Mouse (Mus musculus) kidney, adult 18-20 months (tissue): ENCODE data around the gene Col5a2.
A peak's percentile ranks its signal among the peaks of the same experiment; 100 is the strongest.
"Not testable (repeated sequence)": the region's sequence is repeated elsewhere in the genome, so short reads cannot be mapped to it uniquely, and the experiment has no call there.

Experiments
- DNase-seq: peaks from one replicate; pipeline ENCODE4 v3.0.0; 2021

Col5a2 gene

DNA sequence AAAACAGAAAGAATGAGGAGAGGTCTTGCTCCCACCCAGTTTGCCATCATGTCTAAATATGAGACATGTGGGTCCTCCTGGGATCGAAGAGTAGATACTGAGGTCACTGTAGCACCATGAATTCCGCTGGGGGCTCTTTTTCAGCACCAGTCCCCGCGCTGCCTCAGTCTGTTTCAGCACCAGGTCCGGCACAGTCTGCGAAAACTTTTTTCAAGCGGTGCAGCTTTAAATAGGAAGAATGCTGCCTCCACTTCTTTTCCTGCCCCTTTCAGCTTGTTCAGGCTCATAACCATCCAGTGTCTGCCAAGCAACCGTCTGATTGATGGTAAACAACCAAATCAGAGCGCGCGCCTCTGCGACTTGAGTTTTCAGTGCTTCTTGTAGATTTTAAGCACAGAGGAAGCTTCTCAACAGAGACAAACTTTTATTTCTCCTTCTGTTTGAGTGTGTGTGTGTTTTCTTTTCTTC is at the start of gene Col5a2:
Col5a2 (minus strand) TSS at position 418 of the 468 bp plus-strand sequence.
- DNase-seq, result peak; percentile 49

DNA sequence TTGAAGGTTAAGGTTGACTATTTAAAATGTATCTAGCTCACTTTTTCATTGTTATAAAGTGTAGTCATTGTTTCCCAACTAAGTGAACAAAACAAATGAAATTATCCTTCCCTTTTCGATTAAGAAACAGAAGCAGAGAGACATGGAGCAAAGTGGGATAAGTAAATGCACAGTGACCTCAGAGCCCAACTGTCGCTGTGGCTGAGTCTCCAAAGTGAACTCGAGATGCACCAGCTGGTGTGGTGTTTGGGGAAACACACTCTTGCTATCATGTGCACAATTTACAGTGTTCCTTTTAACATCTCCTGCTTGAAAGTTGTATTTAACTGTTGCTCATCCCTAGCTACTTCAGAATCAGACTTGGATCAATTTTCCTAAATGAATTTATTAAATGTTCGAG is 47.4 kb upstream of the Col5a2 start:
- no peak for DNase-seq

DNA sequence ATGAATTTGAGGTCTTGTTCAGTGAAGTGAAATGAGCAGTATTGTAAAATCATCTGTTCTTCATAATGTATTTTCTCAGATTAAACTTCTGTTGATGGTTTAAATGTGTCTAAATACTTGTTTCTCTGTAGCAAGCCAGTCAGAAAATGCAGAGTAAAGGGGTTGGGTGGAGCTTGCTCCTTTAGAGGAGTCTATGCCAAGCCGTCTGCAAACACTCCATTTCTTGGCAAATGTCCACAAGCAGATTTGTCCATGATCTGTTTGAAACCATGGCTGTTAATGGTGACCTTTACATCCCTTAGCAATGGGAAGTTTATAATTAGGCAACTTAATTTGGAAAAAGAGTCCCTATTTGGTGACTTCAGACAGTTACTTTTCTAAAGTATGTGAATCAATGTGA is 38.8 kb upstream of the Col5a2 start:
- no peak for DNase-seq

DNA sequence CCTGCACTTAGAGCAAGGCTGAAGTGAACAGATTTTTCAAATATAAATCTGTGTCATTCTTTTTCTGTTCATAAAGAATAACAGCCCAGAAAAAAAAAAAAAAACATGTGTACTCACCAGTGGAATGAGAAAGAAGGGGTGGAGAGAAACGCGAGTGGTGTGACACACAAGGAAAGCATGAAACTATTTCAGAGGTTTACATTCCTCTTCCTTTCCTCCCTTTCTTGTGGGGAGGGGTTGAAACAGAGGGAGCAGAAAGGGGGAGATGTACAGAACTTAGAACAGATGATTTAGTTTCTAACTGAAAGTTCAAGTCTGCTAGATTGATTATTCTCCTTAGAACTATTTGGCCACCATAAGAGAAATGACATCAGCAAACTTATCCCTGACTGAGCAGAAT is 38.1 kb upstream of the Col5a2 start:
- no peak for DNase-seq

DNA sequence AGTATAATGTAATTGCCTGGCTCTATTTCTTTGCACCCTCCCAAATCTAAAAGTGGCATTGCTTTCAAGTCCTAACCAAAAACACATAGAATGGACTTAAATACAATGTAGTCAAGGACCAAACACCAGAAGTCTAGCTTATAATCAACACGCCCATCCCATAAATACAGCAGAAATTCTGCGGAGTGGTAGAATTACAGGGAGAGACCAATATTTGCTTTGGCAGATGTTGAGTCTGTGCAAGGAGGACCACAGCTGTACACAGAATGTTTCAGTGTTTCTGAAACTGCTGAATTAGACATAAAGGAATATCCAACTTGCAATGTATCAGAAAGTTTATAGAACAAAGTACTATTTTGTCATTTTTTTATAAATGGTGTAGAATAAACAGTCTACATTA is 28.4 kb upstream of the Col5a2 start:
- DNase-seq, result no peak

DNA sequence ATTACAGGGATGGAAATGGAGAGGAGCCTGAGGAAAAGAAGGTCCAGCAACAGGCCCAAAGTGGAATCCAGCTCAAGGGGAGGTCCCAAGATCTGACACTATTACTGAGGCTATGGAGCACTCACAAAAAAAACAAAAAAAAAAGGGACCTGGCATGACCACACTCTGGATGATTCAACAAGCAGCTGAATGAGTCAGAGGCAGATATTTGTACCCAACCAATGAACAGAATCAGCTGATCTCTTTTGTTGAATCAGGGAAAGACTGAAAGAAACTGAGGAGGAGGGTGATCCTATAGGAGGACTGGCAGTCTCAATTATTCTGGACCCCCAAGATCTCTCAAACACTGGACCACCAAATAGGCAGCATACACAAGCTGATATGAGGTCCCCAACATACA is 24.4 kb upstream of the Col5a2 start:
- DNase-seq, result not testable (repeated sequence)

DNA sequence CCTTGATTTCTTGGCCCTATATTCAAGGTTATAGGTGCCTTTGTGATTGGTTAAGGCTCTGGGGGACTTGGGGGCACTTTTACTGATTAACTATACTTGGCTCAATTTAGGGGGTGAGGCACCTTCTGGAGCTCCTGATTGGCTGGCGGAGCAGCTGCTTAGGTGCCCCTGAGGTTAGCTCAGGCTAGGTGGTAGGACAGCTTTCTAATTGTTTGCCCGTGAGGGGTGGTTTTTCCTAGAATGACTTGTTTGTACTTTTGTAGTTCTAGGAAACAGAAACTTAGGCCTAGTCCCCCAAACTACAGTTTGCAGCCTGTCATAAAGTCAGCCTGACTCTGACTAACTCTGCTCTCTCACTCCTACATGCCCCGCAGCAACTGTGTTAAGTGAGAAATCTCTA is 20.5 kb upstream of the Col5a2 start:
- DNase-seq, result peak; percentile 17

DNA sequence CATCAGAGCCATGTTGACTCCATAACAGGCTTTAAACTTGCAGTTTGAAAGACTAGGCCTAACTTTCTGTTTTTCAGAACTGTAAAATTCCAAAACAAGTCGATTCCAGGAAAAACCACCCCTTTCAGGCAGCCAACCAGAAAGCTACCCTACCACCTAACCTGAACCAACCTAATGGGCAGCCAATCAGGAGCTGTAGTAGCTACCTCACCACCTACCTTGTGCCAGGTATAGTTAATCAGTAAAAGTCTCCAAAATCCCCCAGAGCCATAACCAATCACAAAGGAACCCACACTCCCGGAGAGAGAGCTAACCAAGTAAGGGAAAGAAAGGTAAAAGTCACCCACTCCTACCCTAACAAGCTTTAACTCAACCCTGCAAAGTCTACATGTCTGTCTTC is 18.4 kb upstream of the Col5a2 start:
- DNase-seq, result no peak

DNA sequence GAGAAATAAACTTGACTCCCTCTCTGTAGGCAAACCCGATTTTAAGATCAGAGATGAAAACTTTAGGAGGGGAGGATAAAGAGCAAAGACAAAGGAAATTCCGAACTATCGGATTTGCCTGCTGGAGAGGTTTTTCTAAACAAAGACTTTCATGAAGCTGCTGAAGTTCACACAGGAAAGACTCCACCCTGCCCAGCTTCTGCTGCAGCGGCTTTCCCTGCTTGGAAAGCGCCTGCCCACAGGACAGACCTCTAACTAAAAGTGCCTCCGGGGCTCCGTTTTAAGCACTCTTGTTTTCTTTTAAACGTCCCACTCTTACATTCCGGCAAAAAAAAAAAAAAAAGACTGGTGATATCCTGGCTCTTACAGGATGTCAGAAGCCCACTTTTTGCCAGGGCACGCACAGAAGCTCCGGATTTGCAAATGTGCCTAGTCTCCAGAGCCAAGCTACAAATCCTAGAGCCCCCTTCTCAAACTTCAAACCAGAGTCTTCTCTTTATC is 791 bp downstream of the Col5a2 start:
- no peak for DNase-seq

DNA sequence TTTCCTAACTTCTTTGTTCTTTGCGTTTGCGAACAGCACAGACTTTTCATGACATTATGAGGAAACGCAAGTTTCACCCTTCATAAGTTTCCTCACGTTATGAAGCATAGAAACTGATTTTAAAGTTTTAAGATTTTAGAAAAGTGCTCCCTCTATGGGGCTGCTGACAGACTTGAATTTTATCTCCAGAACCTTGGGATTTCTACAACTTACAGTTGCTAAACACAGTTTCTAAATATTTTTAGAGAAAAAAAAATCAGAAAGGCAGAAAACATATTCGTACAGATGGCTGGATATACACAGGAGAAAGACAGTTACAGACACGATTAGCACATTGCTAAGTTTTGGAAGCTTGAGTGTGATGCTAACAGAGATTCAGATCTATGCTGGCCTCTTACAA is 1.6 kb downstream of the Col5a2 start:
- DNase-seq, result no peak

DNA sequence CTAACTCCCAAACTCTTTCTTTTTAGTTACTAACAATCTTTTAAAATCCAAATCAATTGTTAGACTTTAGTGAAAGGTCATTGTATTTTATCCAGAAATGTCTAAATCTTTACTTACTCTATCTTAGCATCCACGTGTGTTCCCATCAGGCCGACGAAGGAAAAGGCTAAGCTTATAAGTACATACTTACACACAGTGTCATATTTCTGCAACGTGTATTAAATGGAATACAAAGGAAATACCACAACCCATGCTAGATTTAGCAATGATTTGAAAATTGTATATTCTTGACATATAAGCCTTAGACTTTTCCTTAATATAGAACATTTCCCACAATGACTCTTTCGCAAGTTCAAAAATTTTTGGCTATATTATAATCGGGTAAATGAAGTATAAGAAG is 2.6 kb downstream of the Col5a2 start:
- DNase-seq, result no peak

DNA sequence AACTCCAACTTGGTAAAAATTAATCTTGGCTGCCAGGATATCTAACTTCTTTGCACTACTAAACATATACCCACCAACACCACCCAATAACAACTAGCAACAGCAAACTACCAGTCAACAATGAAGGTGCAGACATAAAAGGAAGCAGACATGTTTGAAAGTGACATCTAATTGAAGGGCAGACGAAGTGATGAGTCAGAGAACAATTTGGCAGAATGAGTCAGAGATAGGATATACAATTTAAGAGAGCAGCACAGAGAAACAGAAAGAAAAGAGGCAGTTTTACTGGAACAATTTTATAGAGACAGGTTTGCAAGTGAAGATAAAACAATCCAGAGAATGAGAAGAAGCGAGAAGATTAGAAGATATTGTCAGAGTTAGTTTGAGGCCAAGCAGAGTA is 8.1 kb downstream of the Col5a2 start:
- DNase-seq, result no peak

DNA sequence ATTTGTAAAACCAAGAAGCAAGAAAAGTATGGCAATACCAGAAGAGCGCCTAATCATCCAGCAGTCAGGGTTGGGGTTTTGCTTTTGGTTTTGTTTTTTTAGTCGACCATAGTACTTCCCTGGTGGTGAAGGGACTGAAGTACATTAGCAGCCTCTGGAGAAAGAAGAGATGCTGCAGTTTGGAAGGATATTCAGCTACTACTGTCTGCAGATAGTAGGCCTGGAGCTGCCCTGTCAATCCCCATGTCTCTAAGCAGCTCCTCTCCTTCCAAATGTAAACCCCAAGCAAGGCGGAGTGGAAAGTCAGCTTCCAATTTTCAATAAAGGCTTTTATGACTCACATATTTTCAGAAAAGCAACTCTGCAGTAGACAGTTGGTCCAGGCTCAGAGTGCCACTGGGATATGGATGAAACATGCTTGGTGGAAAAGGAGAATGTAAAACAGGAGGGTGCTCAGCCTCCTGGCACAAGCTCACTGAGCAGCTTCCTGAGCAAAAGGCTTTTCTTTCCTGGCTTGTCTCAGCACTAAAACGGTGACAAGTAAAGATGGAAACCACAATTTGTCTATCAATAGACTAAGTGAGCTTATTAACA is 10.9 kb downstream of the Col5a2 start:
- no peak for DNase-seq

DNA sequence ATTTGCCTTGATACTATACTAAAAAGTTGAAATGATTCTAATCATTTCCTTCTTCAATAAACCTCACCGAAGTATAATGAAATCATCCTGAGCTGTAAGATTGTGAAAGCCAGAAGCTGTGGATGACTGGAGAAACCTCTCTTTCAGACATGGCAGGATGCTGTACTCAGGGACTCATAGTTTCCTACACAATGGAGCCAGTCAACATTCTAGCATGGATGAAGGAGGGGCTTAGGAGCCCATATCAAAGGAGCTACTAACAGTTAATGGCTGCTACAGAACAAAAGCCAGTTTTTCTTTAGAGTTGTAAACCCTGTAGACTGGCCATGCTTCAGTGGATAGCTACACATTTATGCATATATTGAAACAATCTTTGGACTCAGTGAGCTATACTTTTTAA is 12.6 kb downstream of the Col5a2 start:
- DNase-seq, result no peak

DNA sequence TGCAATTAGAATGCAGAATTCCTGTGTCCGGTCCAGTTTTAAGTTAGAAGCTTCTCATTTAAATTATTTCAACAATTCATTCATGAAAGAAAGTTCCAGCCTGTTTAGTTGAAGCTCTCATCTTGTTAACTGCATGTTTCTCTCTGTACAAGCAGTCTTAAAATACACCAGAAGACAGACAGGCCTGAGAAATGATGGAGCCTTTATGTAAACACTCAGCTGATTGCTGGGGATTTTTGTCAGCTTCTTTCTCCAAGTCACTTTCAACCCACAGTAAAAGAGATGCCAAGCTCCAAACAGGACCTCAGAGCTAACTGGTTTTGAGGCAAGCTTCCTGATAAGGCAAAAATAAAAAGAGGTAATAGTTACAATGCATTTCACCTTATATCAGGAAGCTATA is 14.8 kb downstream of the Col5a2 start:
- no peak for DNase-seq

DNA sequence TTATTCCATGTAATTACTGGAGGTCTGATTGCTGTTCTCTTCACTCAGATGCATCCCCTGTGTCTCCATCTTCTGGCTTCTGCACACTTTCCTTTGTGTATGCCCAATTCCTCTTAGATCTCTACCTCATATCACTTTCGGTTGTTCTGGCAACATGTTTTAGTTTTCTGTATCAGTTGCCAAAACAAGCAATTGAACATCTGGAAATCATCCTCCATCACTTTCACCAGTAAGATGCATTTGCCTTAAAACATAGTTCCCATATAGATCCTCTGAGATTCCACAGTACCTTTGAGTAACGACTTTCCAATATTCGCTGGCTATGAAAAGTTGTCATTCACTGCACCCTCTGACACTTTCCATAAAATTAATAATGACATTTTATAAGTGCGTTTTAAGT is 20.1 kb downstream of the Col5a2 start:
- DNase-seq, result no peak

DNA sequence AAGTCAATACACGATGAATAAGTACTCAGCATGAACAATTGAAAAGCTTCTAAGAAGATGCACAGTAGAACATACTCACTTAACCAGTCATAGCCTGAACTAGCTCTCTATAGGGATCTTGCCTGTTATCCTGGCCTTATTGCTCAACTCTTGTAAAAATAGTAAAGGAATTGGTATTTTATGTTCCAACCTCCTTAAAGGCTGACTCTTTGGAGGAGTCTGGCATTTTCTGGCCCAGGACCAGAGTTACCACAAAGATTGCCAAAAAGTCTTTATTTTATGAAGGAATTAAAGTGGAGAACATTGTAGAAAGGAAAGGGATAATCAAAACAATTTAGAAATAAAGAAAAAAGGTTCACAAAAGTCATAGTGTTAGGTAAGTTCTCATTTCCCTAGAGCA is 21.2 kb downstream of the Col5a2 start:
- DNase-seq, result no peak

DNA sequence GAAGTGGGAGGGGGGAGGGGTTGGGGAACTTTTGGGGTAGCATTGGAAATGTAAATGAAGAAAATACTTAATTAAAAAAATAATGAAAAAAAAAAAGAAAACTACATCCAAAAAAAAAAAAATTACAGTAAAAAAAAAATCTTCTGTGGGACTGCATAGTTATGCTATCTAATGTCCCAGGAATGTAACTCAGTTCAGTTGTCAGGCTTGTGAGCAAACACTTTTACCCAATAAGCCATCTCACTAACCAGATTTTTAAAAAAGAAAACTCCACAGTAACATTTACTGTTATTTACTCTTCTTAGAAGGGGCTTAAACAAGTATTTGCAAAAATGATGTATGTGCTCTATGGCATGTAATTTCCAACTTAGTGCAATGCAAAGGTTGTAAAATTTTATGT is 24.0 kb downstream of the Col5a2 start:
- DNase-seq, result no peak

DNA sequence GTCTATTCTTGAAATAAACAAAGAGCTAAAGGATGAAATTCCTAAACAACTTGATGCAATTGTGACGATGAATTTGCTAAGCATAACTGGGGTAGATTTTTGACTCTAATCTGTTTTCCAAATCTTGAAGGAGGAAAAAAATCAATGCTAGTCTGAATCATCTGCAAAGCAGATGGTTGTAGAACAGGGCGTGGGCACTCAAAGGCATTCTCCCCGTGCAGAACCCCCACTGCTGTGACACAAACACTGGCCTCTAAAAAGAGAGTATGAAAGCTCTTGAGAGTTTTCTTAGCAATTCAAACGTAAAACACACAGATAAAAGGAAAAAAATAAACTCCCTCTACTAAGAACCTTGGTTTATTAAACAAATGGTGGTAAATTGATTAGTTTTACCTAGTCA is 30.3 kb downstream of the Col5a2 start:
- no peak for DNase-seq

DNA sequence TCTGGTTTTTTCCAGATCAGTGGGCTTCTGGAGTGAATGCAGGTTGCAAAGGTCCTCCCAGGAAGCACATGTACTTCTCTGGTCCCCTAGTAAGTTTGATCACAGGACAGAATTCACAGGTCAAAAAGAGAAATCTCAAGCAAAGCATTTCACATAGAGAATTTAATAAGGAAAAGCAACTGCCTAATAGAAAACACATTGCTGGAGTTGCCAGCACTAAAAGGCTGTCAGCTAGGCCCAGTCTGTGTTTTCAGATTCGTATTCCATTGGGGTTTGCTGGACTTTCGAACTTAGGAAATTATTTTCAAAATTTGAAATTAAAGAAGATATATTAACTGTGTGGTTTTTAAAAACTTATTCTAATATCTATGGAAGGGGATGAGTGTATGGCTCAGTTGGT is 42.3 kb downstream of the Col5a2 start:
- no peak for DNase-seq

DNA sequence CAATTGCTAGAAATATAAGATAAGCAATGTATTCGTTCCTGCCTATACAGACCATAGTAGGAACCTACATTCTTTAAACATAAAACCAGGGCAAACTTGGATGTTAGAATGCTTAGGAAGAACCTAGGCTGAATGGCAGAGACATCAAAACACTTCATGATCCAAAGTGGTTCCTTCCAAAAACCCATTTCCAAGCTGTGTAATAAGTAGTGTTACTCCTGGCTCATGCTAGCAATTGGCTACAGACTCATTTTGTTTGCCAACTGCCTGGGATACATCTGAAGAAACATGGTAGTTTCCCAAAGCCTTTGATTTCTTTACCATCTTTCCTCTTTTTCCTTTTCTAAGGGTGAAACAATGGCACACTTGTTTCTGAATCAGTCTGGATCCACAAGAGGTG is 47.3 kb downstream of the Col5a2 start:
- DNase-seq, result no peak

DNA sequence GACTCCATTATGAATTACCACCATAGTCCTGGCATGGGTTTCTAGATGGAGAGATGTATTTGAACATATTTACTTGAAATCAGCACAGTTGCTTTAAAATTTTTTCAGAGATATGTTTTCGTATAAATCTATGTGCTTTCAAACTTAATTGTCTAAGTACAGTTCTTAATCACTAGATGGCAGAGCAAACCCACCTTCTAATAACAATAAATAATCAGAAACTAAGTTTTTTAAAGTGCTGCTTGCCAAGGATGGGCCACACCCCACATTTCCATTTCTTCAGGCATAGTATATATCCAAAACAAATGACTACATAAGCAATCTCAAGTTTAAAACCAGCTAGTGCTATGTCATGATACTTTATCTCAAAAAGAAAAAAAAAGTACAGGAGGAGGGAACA is 54.2 kb downstream of the Col5a2 start:
- DNase-seq, result no peak

DNA sequence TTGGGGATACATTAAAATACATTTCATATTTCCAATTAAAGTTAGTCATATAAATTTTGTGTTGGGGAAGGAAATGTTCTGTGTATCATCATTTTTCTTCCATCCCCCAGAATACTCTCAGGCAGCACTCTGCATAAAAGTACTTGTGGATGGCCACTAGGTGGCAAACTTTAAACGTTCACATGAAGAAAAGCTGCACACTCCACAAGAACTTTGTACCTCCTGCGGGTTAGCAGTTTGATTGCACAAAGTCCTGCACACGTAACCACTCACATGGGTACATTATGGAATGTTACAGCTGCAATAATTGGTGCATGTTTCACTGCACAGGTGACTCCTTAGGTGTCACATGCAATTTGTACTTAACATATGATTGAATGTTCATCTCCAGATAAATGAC is 71.2 kb downstream of the Col5a2 start:
- DNase-seq, result peak; percentile 7

DNA sequence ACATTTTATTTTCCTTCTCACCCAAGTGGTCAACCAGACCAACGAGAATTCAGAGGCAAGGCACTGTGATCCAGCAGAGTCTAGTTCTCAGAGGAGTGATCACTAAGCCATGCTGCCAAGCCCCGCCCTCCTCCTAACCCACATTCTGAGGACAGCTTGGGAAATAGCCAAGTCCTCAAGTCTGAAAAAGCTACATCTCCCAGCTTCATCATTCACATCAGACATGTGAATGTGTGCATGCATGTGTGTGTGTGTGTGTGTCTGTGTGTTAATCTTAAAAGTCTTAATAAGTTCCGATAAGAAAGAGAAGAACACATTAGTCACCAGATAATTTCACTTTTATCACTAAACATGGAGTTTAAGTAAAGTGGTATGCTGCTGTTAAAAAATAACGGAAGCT is 72.6 kb downstream of the Col5a2 start:
- DNase-seq, result peak; percentile 21

DNA sequence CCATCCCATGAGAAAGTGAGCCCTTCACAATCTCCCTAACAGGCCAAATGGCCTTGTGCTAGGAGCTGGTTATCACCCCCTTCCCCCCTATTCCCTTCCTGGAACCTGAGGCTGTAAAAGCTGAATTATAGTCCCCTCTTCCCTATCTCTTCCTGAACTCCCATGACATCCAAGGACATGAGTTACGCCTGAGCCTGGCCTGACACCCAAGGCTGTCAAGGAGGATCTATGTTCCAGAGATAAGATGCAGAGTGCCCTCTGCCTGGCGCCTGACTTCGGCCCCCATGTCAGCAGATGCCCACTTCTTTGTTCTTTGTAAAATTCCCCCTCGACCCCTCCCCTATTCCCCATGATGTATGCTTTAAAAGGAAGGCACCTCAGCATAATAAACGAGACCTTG is 73.9 kb downstream of the Col5a2 start:
- not testable (repeated sequence) for DNase-seq

DNA sequence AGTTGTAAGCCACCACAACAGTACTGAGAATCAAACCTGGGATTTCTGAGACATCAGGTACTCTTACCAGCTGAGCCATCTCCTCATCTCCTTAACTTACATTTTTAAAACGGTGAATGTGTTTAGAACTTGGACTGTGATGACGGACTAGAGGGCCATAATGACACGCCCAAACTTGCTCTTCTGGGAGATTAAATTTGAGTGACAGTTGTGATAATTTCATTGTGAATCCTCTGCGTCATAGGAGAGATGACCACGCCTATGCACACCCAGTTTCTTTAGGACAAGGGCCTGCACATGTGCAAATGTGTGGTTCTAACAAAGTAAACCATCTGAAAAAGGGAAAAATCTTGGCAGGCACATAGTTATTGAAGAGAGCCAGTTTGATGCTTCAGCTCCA is 79.2 kb downstream of the Col5a2 start:
- no peak for DNase-seq
